Mouse (Mus musculus) midbrain, embryonic 14.5 days (tissue): Measurements from ENCODE around the gene Spem2. TPM values are rescaled to one million over a fixed set of nuclear protein-coding genes. Genes with fewer than 3 reads are reported as not detected.

Source experiments
- ATAC-seq: fragments of 200-750 bp; cut with Nextera tagmentation; 2 replicates; pipeline ENCODE4 v1.8.0; 2017; ENCODE audit warnings: moderate number of reproducible peaks, moderate library complexity; ENCODE audit not compliant: low FRiP score, low TSS enrichment
- DNase-seq: peaks from one replicate; pipeline ENCODE4 v3.0.0-alpha.2; 2015
- H3K27ac ChIP-seq: fragments of 300-500 bp; sonication (generic); replicated peaks from 2 replicates; pipeline ENCODE4 v1.5.1; 2014; ENCODE audit warnings: mild to moderate bottlenecking, low read depth, low read length, moderate library complexity
- H3K27me3 ChIP-seq: fragments of 300-500 bp; sonication (generic); 2 replicates; pipeline ENCODE4 v1.6.1; 2014; ENCODE audit warnings: low read length, control low read depth, mixed read lengths; ENCODE audit not compliant: control insufficient read depth, insufficient read depth
- H3K36me3 ChIP-seq: fragments of 300-500 bp; sonication (generic); 2 replicates; pipeline ENCODE4 v1.6.1; 2014; ENCODE audit warnings: low read length, control low read depth; ENCODE audit not compliant: control insufficient read depth, insufficient read depth
- H3K4me1 ChIP-seq: fragments of 300-500 bp; sonication (generic); 2 replicates; pipeline ENCODE4 v1.6.1; 2014; ENCODE audit warnings: mild to moderate bottlenecking, antibody characterized with exemption, low read length, control low read depth; ENCODE audit not compliant: control insufficient read depth, insufficient read depth
- H3K4me2 ChIP-seq: fragments of 300-500 bp; sonication (generic); 2 replicates; pipeline ENCODE4 v1.6.1; 2014; ENCODE audit warnings: mild to moderate bottlenecking, low read length, moderate library complexity
- H3K4me3 ChIP-seq: fragments of 300-500 bp; sonication (generic); replicated peaks from 2 replicates; pipeline ENCODE4 v1.5.1; 2014; ENCODE audit warnings: low read depth, low read length
- H3K9ac ChIP-seq: fragments of 300-500 bp; sonication (generic); replicated peaks from 2 replicates; pipeline ENCODE4 v1.6.1; 2014; ENCODE audit warnings: mild to moderate bottlenecking, low read length, moderate library complexity
- H3K9me3 ChIP-seq: fragments of 300-500 bp; sonication (generic); 2 replicates; pipeline ENCODE4 v1.6.1; 2016; ENCODE audit warnings: low read length, control low read depth, mixed read lengths; ENCODE audit not compliant: control insufficient read depth
- WGBS: fragments of 180-500 bp; shearing (Covaris S2); extraction: QIAGEN DNeasy Blood & Tissue Kit; methylation state at CpG from one replicate; pipeline ENCODE4 v1.1.7; 2014; 5-methylcytosine and 5-hydroxymethylcytosine counted together
- polyA plus RNA-seq: library from polyadenylated mRNA; unstranded; fragments of >200 nt; fragmentation: Nextera tagmentation; extraction: Ambion mirVana; gene quantifications from 2 replicates; pipeline ENCODE4 v1.2.1, GENCODE M21; 2014

The Spem2 gene
- polyA plus RNA-seq, 1 experiment from 2014 or later: not detected

DNA sequence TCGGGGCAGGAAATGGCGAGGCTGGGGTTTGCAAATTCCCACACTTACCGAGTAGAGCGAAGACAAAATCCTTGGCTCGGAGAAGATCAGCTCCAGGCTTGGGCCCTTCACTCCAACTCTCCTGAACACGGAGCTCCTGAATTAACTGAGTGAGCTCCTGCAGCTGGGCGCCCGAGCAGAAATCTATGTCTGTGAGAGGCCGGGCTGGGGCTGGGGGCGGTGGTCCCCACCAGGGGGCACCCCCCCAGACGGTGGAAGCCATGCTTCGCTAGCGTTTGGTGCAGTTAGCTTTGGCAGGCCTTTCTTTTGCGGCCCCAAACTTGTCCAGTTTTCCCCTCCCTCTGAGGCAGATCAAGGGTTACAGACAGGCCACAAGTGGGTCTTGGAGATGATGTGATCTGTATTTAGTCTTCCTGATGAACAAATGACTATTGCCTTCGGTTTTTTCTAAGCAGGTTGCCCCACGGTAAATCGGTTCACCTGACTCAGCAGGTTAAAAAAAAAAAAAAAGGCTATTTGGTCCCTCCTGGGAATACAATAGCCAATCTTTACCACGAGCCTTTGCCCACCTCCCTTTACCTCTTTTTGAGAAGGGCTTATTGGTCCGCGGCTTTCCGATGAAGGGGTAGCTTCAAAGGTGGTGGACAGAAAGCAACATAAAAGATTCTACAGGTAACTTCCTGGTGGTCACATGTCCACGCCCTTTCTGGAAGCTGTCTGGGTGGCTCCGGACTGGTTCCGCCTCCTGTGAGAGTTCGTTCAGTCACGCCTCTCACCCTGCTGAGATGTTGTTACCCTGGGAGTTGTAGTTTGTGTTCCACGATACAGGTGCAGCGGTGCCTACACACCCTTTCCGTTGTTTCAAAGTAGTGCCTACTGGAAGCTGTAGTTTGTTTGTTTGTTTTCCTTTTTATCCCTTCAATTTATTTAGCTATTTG, 13.0 kb downstream of the Spem2 start, which contains the start of gene Tmem102:
TSS of gene Tmem102 (minus strand) at position 653 of the 938 bp plus-strand sequence.
- DNase-seq (no peak), ATAC-seq (no peak)
- Histone ChIP-seq H3K36me3 (no peaks in the 10 kb centered on the region), H3K27ac (no peak within 1 kb of the TSS), H3K9me3 (no peaks in the 10 kb centered on the region), H3K4me1 (peaks cover 39% of the 10 kb centered on the region), H3K4me3 (no peak within 1 kb of the TSS), H3K4me2 (peak within 1 kb of the TSS; percentile 97), H3K27me3 (peaks cover 24% of the 10 kb centered on the region), H3K9ac (no peak within 1 kb of the TSS)
- 6% methylated on average over 29 of the region's 29 CpGs for WGBS

DNA sequence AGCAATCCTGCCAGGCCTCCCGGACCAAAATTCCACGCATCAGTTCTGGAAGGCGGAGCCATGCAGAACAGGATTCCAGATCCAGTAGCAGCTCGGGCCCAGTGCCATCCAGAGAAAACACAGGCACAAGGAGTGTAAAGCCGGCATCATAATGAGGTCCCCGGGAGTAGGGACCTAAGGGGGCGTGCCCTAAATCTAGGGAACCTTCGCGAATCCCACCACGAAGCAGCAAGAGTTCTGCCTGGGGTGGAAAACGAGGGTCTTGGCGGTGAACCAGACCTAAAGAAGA, 13.7 kb downstream of the Spem2 start:
- WGBS: 5% methylated on average over 12 of the region's 12 CpGs
- no peak overlapping the region for H3K9ac ChIP-seq
- H3K4me3 ChIP-seq: no peak overlapping the region

DNA sequence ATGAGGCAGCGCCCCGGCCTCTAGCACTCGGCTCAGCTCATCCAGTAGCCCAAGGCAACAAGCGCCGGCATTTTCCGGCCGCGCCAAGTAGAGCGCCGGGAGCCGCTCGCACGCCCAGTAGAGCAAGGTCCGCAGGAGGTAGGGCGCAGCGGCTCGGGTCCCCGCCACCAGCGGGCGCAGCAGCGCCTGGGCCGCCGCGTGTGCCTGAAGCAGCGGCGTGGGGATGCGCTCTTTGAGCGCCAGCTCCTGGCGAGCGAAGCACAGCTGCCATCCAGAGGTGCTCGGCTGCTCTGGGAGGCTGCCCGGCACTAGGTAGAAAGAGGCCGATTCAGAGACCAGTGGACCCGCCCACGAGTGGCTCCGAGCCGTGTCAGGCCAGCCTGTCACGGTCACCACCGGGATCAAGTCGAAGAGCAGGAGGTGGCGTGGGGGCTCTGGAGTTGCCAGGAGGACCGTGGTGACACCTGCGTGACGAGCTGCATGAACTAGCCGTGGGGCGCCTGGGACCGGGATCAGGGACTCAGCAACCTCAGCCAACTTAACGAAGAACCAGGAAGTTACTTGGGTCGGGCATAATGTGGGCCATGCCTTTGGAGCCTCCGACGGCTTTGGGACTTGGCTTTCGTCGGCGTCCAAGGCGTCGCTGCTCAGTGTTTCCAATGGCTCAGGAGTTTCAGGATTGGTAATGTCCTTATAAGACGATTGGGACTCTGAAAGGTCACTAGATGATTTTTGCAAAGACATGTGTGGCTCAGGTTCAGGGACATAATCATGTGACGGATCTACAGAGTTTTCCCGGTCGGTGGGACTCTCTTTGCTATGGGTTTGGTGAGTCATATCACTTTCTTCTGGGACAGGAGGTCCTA, 14.2 kb downstream of the Spem2 start:
- 2% methylated on average over 60 of the region's 60 CpGs for WGBS
- H3K9ac ChIP-seq: peak overlapping the region; percentile 62
- H3K4me2 ChIP-seq: peak overlapping the region; percentile 97
- H3K27me3 ChIP-seq: peaks cover 24% of the 10 kb centered on the region
- H3K27ac ChIP-seq: peak overlapping the region; percentile 69; the same call in 1 of the 2 replicates
- DNase-seq (peak; percentile 89), ATAC-seq (peak; percentile 29; the same call in 1 of the 2 replicates)
- no peaks in the 10 kb centered on the region for H3K36me3 ChIP-seq
- H3K4me1 ChIP-seq: peaks cover 47% of the 10 kb centered on the region
- H3K4me3 ChIP-seq: peak overlapping the region; percentile 59
- H3K9me3 ChIP-seq: no peaks in the 10 kb centered on the region

More for the DNA sequence above, 13.7 kb downstream of the Spem2 start:
- Histone ChIP-seq H3K9me3 (no peaks in the 10 kb centered on the region), H3K4me2 (peak overlapping the region; percentile 97), H3K36me3 (no peaks in the 10 kb centered on the region), H3K27ac (no peak overlapping the region), H3K4me1 (peaks cover 41% of the 10 kb centered on the region), H3K27me3 (peaks cover 24% of the 10 kb centered on the region)
- no peak for ATAC-seq
- DNase-seq: no peak

DNA sequence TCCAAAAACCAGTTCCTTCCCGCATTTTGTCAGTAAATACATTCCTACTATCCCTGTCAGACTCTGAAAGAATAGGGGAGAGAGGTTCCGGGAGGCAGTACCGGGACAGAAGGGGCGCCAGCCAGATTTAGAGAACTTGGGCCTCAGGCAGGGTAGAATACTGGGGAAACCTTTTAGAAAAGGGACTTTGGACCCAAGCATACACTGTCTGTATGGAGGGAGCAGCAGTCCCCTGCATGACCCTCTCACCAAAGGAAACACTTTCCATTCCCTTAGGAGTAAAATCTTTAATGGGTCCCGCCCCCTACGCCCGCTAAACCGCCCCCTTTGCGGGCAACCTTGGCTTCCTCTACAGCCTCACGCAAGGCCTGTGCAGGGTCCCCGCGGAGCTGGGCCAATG, 14.9 kb downstream of the Spem2 start:
- ATAC-seq: no peak
- H3K4me1 ChIP-seq: peaks cover 49% of the 10 kb centered on the region

DNA sequence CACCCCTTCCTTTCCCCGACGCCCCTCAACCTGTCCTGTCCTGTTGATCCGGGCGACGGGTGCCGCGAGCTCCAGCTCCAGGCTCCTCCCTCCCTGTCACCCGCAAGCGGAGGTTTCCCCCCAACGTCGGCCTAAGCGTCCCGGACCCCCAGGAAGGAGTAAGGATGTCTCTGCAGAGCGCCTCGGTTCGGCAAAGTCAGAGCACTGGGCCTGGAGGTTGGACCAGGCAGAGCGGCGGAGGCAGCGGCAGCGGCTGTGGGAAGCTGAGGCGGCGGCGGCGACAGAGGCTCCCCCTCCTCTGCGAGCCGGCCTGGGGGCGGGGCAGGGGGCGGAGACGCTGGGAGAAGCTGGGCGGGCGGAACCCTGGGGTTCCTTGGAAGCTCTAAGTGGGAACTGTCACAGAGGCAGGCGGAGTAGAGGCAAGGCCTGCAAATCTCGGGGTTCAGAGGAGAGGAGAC, 15.6 kb downstream of the Spem2 start:
- H3K4me2 ChIP-seq: peak overlapping the region; percentile 97
- H3K27me3 ChIP-seq: peaks cover 28% of the 10 kb centered on the region
- H3K9ac ChIP-seq: peak overlapping the region; percentile 62
- H3K36me3 ChIP-seq: no peaks in the 10 kb centered on the region
- no peaks in the 10 kb centered on the region for H3K9me3 ChIP-seq
- under 1% methylated on average over 33 of the region's 33 CpGs for WGBS
- peak overlapping the region; percentile 59 for H3K4me3 ChIP-seq
- ATAC-seq: no peak
- H3K4me1 ChIP-seq: peaks cover 49% of the 10 kb centered on the region
- H3K27ac ChIP-seq: peak overlapping the region; percentile 69
- DNase-seq: peak; percentile 86

More for the DNA sequence above, 14.9 kb downstream of the Spem2 start:
- no peak for DNase-seq
- 3% methylated on average over 12 of the region's 12 CpGs for WGBS
- Histone ChIP-seq H3K36me3 (no peaks in the 10 kb centered on the region), H3K9me3 (no peaks in the 10 kb centered on the region), H3K27ac (peak overlapping the region; percentile 69), H3K9ac (peak overlapping the region; percentile 62), H3K4me2 (peak overlapping the region; percentile 97), H3K27me3 (peaks cover 24% of the 10 kb centered on the region), H3K4me3 (peak overlapping the region; percentile 59)

DNA sequence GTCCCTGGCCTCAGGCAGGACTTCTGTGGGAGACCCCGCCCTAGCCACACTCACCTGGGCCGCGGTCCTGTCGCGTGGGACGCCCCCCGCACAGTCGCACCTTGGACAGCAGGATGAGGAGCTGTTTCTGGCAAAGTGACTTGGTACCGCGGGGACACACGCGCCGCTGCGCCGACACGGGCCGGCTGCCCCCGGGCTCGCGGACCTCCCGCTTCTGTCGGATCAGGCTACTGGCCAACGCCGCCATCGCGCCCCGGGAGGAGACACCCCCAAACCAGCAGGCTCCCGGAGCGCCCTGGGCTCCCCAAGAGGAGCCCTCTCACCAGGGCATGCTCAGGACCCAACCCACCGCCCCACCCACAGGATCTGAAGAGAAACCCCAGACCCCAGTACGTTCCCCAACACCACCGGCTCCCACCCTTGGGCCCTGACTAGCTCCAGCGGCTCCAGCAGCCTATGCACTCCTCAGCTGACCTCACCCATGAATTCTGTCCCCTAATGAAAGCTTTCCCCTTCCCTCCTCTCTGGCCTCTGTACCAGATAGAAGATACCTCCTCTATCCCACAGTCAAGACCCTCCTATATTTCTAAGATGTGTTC, 16.8 kb downstream of the Spem2 start, which contains the start of gene Fgf11:
TSS of gene Fgf11 (minus strand) at position 479 of the 599 bp plus-strand sequence.
- H3K9me3 ChIP-seq: no peaks in the 10 kb centered on the region
- peak within 1 kb of the TSS; percentile 59 for H3K4me3 ChIP-seq
- H3K4me1 ChIP-seq: peaks cover 49% of the 10 kb centered on the region
- peak within 1 kb of the TSS; percentile 62 for H3K9ac ChIP-seq
- under 1% methylated on average over 33 of the region's 33 CpGs for WGBS
- peaks cover 30% of the 10 kb centered on the region for H3K27me3 ChIP-seq
- no peaks in the 10 kb centered on the region for H3K36me3 ChIP-seq
- peak; percentile 26 for DNase-seq
- ATAC-seq: no peak
- peak within 1 kb of the TSS; percentile 97 for H3K4me2 ChIP-seq
- peak within 1 kb of the TSS; percentile 95 for H3K27ac ChIP-seq

DNA sequence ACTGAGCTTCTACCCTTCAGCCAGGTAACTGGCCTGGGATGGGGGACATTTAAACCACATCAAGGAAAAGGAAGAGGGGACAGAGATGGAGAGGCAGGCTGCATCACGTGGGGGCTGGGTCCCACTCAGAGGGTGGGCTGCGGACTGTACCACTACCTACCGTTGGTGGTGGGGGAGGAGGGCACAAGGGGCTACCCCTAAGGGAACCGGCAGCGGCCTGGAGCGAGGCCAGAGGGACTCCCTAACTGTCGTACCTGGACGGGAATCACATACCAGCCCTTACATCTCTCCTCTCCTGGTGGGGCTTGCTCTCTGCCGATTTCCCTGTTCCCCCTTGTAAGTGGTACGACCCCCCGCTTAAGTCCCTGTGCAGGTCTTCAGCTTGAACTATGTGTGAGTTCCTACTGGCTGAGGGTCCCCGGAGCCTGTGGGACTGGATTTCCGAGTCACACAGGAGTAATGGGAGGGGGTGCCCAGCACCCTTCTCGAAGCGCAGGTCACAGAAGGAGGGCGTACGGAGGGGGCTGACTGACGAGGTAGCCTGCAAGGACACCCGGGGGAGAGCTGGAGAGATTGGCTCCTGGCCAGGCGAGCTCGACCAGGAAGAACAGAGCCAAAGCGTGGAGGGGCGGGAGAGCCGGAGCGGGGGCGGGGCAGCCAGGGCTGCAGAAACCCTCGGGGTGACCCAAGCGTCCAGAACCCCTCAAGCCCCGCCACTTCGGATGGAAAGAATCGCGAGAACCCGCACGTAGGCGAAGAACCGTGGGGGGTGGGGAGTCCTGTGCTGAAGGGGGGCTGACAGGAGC, 17.7 kb downstream of the Spem2 start:
- Histone ChIP-seq H3K4me1 (peaks cover 51% of the 10 kb centered on the region), H3K27me3 (peaks cover 31% of the 10 kb centered on the region)
- 1% methylated on average over 36 of the region's 36 CpGs for WGBS

DNA sequence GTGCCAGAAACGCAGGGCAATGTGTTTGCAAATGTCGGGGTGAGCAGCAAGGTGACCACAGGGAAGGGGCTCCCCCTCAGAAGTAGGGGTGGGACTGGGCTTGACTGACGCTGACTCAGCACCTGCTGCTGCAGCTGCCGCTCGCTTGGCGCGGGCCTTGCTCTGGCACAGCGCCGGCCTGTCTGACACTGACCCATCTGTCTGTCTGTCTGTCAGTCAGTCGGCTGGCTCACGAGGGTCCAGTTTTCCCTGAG, 18.2 kb downstream of the Spem2 start:
- DNase-seq (no peak), ATAC-seq (peak; percentile 44)
- peak overlapping the region; percentile 95 for H3K27ac ChIP-seq
- WGBS: 0% methylated on average over 11 of the region's 11 CpGs
- H3K4me1 ChIP-seq: peaks cover 56% of the 10 kb centered on the region
- H3K27me3 ChIP-seq: peaks cover 27% of the 10 kb centered on the region
- peak overlapping the region; percentile 62 for H3K9ac ChIP-seq
- peak overlapping the region; percentile 97 for H3K4me2 ChIP-seq
- no peaks in the 10 kb centered on the region for H3K36me3 ChIP-seq
- H3K4me3 ChIP-seq: peak overlapping the region; percentile 59
- H3K9me3 ChIP-seq: no peaks in the 10 kb centered on the region

More for the DNA sequence above, 17.7 kb downstream of the Spem2 start:
- peak overlapping the region; percentile 97 for H3K4me2 ChIP-seq
- H3K4me3 ChIP-seq: peak overlapping the region; percentile 59
- peak overlapping the region; percentile 95 for H3K27ac ChIP-seq
- no peaks in the 10 kb centered on the region for H3K36me3 ChIP-seq
- ATAC-seq: peak; percentile 82
- peak overlapping the region; percentile 62 for H3K9ac ChIP-seq
- H3K9me3 ChIP-seq: no peaks in the 10 kb centered on the region
- DNase-seq: peak; percentile 90
